ENCODE assay signal across 8 mouse cellular contexts in the genomic region with DNA sequence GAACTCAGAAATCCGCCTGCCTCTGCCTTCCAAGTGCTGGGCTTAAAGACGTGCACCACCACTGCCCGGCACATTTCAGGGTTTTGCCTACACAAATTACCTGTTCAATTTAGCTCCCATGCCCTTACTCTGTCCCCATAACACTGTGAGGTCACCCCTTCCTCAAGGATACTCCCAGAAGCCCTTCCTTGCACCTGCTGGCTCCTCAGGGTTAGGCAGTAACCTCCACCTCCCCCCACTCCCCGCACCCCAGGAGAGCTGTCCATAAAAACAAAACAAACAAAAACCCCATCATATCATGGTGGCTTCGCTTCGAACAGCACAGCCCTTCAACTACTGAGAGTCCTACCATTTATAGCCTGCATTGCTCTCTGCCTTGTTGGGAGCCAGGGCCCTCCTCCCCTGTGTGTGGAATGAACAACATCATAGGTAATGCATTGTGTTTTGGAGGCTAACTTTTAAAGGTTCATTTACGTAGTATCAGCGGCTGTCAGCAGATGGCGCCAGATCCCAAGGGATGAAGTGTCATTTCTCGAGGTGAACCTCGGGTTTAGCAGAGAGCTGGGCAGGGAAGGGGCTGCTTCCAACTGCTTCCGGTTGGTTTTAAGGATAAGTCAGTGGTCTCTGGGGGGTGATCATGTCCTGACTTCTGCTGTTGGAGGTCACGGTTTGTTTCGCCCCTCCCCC. TPM values are rescaled to one million over a fixed set of nuclear protein-coding genes. Genes with fewer than 3 reads are reported as not detected.
DNase-seq lines count a peak whose midpoint lies in the region; ATAC-seq lines count a peak whose summit lies in the region.

No protein-coding gene starts in this region.

- no peaks in the 10 kb centered on the region for H3K36me3 ChIP-seq in hindbrain, embryonic 14.5 days (replicated peaks; ENCODE audit: control insufficient read depth, insufficient read depth)

- WGBS in hindbrain, embryonic 14.5 days, result 26% methylated on average over 14 of the region's 14 CpGs

- H3K4me2 ChIP-seq in hindbrain, embryonic 14.5 days (replicated peaks), result peak overlapping the region; percentile 30

- H3K4me3 ChIP-seq in hindbrain, embryonic 14.5 days (replicated peaks; ENCODE audit: low read length), result no peak overlapping the region

- H3K27ac ChIP-seq in hindbrain, embryonic 14.5 days, result no peak overlapping the region

- no peaks in the 10 kb centered on the region for H3K27me3 ChIP-seq in hindbrain, embryonic 14.5 days (ENCODE audit: control insufficient read depth, insufficient read depth, low read length)

- H3K9ac ChIP-seq in hindbrain, embryonic 14.5 days, result no peak overlapping the region

- DNase-seq in T-cell, adult 2 months (ENCODE audit: low spot score), result peak; percentile 51
- peak; percentile 91 to 93 for DNase-seq in cerebellum, postnatal 10 days
- peak; percentile 5 to 84 for DNase-seq in frontal cortex, adult 2 months (ENCODE audit: extremely low spot score in 1 of 2, low spot score in 1 of 2)
- peak; percentile 93 for DNase-seq in hindbrain, embryonic 14.5 days (ENCODE audit: low spot score)
- peak; percentile 64 to 80 for DNase-seq in left cerebral cortex, adult 18-20 months (ENCODE audit: low spot score in 2 of 2)
- peak; percentile 61 to 81 for DNase-seq in right cerebral cortex, adult 2 months (ENCODE audit: low spot score in 2 of 2)
- DNase-seq in urinary bladder, postnatal 10 days (ENCODE audit: low spot score), result peak; percentile 32

- H3K9me3 ChIP-seq in hindbrain, embryonic 14.5 days (ENCODE audit: control insufficient read depth, low read length), result no peaks in the 10 kb centered on the region

- ATAC-seq in hindbrain, embryonic 14.5 days (ENCODE audit: low FRiP score), result 0 out of 2 replicates have a peak, but pooled peaks have one; percentile 49
- ATAC-seq in megakaryocyte, adult 5-6 weeks (ENCODE audit: poor library complexity, severe bottlenecking), result peak; percentile 80

- no peaks in the 10 kb centered on the region for H3K4me1 ChIP-seq in hindbrain, embryonic 14.5 days (replicated peaks; ENCODE audit: control insufficient read depth, insufficient read depth, low read length)

RNA-seq across cellular contexts. Expression of a gene that starts 42.8 kb away (rescaled TPM):
- polyA plus RNA-seq in frontal cortex, adult 2 months (2012; rRNA removed), result 48.2 and 55.2 TPM in 2 replicates
- 99.5 and 103 TPM in 2 replicates for polyA plus RNA-seq in hindbrain, embryonic 14.5 days (2014; fragmentation: Nextera tagmentation; extraction: Ambion mirVana)
- 10 to 100 TPM; 24.4 to 25.7 TPM for total RNA-seq in left cerebral cortex, adult 18-20 months (2021)
- 67.9 and 73.6 TPM in 2 replicates for total RNA-seq in megakaryocyte, adult 5-6 weeks (2015)
- 93.2 and 95.0 TPM in 2 replicates for total RNA-seq in megakaryocyte, adult 5-6 weeks (2017)

RNA-seq across cellular contexts. Expression of a gene that starts 58.0 kb away (rescaled TPM):
- 22.0 and 22.7 TPM in 2 replicates for polyA plus RNA-seq in frontal cortex, adult 2 months (2012; rRNA removed)
- polyA plus RNA-seq in hindbrain, embryonic 14.5 days (2014; fragmentation: Nextera tagmentation; extraction: Ambion mirVana), result 27.4 and 28.5 TPM in 2 replicates
- 10 to 100 TPM; 20.9 to 25.4 TPM for total RNA-seq in left cerebral cortex, adult 18-20 months (2021)
- 7.1 and 8.9 TPM in 2 replicates for total RNA-seq in megakaryocyte, adult 5-6 weeks (2015)
- total RNA-seq in megakaryocyte, adult 5-6 weeks (2017), result 30.7 and 37.1 TPM in 2 replicates

Comparison
In these comparisons a context has a peak if more than half of its experiments do, and no peak if none do; other contexts are left out.
1. DNase-seq: peak in every context shown above with its lines; median percentile 93 in hindbrain, embryonic 14.5 days; 92 in cerebellum, postnatal 10 days; 72 in left cerebral cortex, adult 18-20 months; 71 in right cerebral cortex, adult 2 months; 51 in T-cell, adult 2 months; 44 in frontal cortex, adult 2 months; 32 in urinary bladder, postnatal 10 days.